Mouse (Mus musculus): Measurements from ENCODE around the gene Klf6. TPM values are rescaled to one million over a fixed set of nuclear protein-coding genes. Genes with fewer than 3 reads are reported as not detected.

Klf6 gene
- polyA plus RNA-seq, 1 experiment from 2014 or later = 50.3 TPM

GRCm38 (mm10) chr13:5913201-5913600, 51.9 kb downstream of the Klf6 start:
- Histone ChIP-seq H3K4me3 (replicated peaks; ENCODE audit: low read depth, low read length) (no peak overlapping the region), H3K27me3 (ENCODE audit: insufficient read depth, low read length) (no peaks in the 10 kb centered on the region), H3K9ac (ENCODE audit: low read depth, low read length) (no peak overlapping the region), H3K36me3 (ENCODE audit: insufficient read depth, low read length) (no peaks in the 10 kb centered on the region), H3K27ac (no peak overlapping the region), H3K9me3 (replicated peaks; ENCODE audit: low read length) (no peaks in the 10 kb centered on the region), H3K4me2 (ENCODE audit: low read length) (no peak overlapping the region), H3K4me1 (replicated peaks; ENCODE audit: insufficient read depth, low read length) (no peaks in the 10 kb centered on the region)
- TF ChIP-seq CTCF (IDR thresholded peaks at IDR 0.05; ENCODE audit: low read depth) = no peak
- no peak for ATAC-seq (replicated peaks; ENCODE audit: low FRiP score, low read depth)
- WGBS = 47% methylated on average over 3 of the region's 3 CpGs
- DNase-seq (ENCODE audit: low spot score) = no peak

- ATAC-seq (replicated peaks; ENCODE audit: low FRiP score, low read depth) = no peak
- H3K9ac ChIP-seq (ENCODE audit: low read depth, low read length) = no peak overlapping the region
- no peaks in the 10 kb centered on the region for H3K4me1 ChIP-seq (replicated peaks; ENCODE audit: insufficient read depth, low read length)
- H3K9me3 ChIP-seq (replicated peaks; ENCODE audit: low read length) = no peaks in the 10 kb centered on the region
- H3K27me3 ChIP-seq (ENCODE audit: insufficient read depth, low read length) = no peaks in the 10 kb centered on the region
- H3K4me3 ChIP-seq (replicated peaks; ENCODE audit: low read depth, low read length) = no peak overlapping the region
- H3K4me2 ChIP-seq (ENCODE audit: low read length) = no peak overlapping the region
- no peaks in the 10 kb centered on the region for H3K36me3 ChIP-seq (ENCODE audit: insufficient read depth, low read length)
- DNase-seq (ENCODE audit: low spot score) = no peak
- no peak overlapping the region for H3K27ac ChIP-seq
- TF ChIP-seq CTCF (IDR thresholded peaks at IDR 0.05; ENCODE audit: low read depth) = no peak
Observed at GRCm38 (mm10) chr13:5917360-5917759, 56.1 kb downstream of the Klf6 start.

GRCm38 (mm10) chr13:5919966-5920365, 58.7 kb downstream of the Klf6 start:
- no peak overlapping the region for H3K4me3 ChIP-seq (replicated peaks; ENCODE audit: low read depth, low read length)
- TF ChIP-seq CTCF (IDR thresholded peaks at IDR 0.05; ENCODE audit: low read depth) = no peak
- H3K9ac ChIP-seq (ENCODE audit: low read depth, low read length) = no peak overlapping the region
- H3K4me1 ChIP-seq (replicated peaks; ENCODE audit: insufficient read depth, low read length) = no peaks in the 10 kb centered on the region
- no peak overlapping the region for H3K27ac ChIP-seq
- DNase-seq (ENCODE audit: low spot score) (no peak), ATAC-seq (replicated peaks; ENCODE audit: low FRiP score, low read depth) (no peak)
- no peaks in the 10 kb centered on the region for H3K36me3 ChIP-seq (ENCODE audit: insufficient read depth, low read length)
- H3K9me3 ChIP-seq (replicated peaks; ENCODE audit: low read length) = no peaks in the 10 kb centered on the region
- H3K27me3 ChIP-seq (ENCODE audit: insufficient read depth, low read length) = no peaks in the 10 kb centered on the region
- whole genome bisulfite sequencing = 69% methylated on average over 4 of the region's 4 CpGs
- H3K4me2 ChIP-seq (ENCODE audit: low read length) = no peak overlapping the region

Small RNA genes lying within 50 kb of the gene (microRNA-seq; reads per million reads assigned to microRNA genes)
- not detected for gene Gm26043

Measured in kidney, postnatal 0 days (tissue).